Mouse (Mus musculus) layer of hippocampus, adult 6 months (tissue): ENCODE results near the gene Dph3. TPM values are rescaled to one million over a fixed set of nuclear protein-coding genes. Genes with fewer than 3 reads are reported as not detected.

ENCODE experiments used
- long read RNA-seq, 2 experiments: library from polyadenylated mRNA; unstranded; transcript quantifications; one replicate each; pipeline ENCODE4 v2.0.0; 2019 to 2020
- polyA plus RNA-seq: library from polyadenylated mRNA; unstranded; fragments of <200 nt; fragmentation: Nextera tagmentation; gene quantifications from 2 replicates; pipeline ENCODE4 v1.2.3, GENCODE M21; 2021

Gene Dph3
- 65.3 and 66.1 TPM in 2 replicates for polyA plus RNA-seq
- long read RNA-seq, experiment 1, transcript Dph3-205 (2 exons, 809 nt): minor isoform, 20 of 83 reads
- long read RNA-seq, experiment 1, transcript Dph3-206 (2 exons, 751 nt): minor isoform, 6 of 83 reads
- long read RNA-seq, experiment 1, transcript Dph3-202 (3 exons, 2,953 nt): major isoform, 43 of 83 reads
- long read RNA-seq, experiment 1, partial matches to known transcripts: 1 of 83 reads
- long read RNA-seq, experiment 1, other reads (novel, unspliced or antisense): 9 of 83 reads
- long read RNA-seq, experiment 2, transcript Dph3-205 (2 exons, 809 nt): minor isoform, 52 of 220 reads
- long read RNA-seq, experiment 2, transcript Dph3-202 (3 exons, 2,953 nt): major isoform, 153 of 220 reads
- long read RNA-seq, experiment 2, partial matches to known transcripts: 0 of 220 reads
- long read RNA-seq, experiment 2, other reads (novel, unspliced or antisense): 10 of 220 reads

DNA sequence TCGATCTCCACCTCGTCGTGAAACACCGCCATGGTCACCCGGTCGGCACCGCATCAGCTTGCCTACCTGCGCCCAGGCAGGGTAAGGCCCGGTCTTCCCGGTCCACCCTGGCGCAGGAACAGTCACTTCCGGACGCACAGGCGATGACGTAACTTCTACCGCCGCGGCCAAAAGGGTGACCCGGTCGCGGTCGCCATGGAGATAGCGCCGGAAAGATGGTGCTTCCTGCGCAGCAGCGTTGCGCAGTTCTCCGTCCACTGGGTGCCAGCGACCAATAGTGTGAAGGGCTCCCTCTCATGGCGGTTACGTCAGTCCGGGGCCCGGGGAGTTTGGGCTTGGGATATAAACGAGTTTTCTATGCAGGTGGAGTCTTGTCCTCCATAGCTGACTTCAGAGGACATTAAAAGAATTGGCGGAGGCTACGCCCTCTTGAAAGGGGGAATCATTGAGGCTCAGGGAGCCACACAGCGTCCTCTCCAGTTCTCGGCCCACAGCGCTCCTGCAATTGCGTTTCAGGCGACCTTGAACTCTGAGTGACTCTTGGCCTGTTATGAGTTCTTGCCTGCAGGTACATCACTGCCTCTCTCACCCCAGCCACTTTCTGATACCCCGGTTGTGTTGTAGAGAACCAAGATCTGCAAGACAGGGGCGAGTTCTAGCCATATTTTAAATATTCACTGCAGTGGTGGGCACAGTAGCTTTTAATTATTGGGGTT, at the start of gene Dph3:
Gene Dph3, minus strand, starts transcription at position 244 of the 716 bp plus-strand sequence.

DNA sequence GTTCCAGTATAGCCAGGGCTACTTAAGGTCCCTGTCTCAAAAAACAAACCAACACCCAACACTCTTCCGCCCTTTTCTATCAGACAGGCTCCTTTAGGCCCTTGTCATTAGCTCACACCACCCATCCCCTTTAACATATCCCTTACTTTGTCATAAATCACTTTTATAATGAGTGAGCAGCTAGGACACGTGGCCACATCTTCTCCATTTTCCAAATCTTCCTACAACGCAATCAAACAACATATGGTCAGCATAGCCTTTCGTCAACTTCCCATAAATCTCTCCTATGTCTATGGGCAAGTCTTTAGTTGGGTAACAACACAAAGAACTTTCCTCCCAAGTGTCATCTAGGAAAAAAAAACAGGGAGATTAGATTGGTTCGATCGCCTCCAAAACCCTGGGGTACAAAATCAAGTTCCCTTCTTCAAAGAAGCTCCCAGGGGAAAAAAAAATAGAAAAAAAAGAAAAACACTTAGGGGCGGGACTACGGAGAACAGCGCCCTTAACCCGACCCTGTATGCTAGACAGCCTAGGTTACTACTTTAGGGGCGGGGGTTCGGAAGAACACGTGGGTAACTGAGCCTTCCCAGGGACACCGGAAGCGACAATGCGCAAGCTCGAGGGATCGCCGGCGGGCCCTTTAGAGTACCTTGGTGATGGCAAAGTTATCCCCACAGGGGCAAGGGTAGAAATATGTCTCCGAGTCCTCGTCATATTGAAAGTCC, 606 bp downstream of the Dph3 start, which contains the start of gene Oxnad1:
Gene Oxnad1, plus strand, starts transcription at position 614 of the 725 bp plus-strand sequence.

Other genes starting within 250 kb of the Dph3 start
- gene Galnt15, start 56.7 kb downstream of the Dph3 start, polyA plus RNA-seq: 0.14 and 0.15 TPM in 2 replicates
- gene Oxnad1, start 355 bp downstream of the Dph3 start, polyA plus RNA-seq: 5.0 and 5.2 TPM in 2 replicates
- gene Msmb, start 56.3 kb upstream of the Dph3 start, polyA plus RNA-seq: not detected in 2 replicates
- gene Ncoa4, start 74.1 kb upstream of the Dph3 start, polyA plus RNA-seq: 54.2 and 60.7 TPM in 2 replicates
- gene Timm23, start 116.2 kb upstream of the Dph3 start, polyA plus RNA-seq: 191 and 210 TPM in 2 replicates
- 11.8 and 14.0 TPM in 2 replicates for gene Parg, start 116.2 kb upstream of the Dph3 start, polyA plus RNA-seq
- gene Ogdhl, start 236.3 kb upstream of the Dph3 start, polyA plus RNA-seq: 64.1 and 74.7 TPM in 2 replicates